Mouse (Mus musculus) forebrain, embryonic 11.5 days (tissue): ENCODE data around the gene Rbl1. TPM values are rescaled to one million over a fixed set of nuclear protein-coding genes. Genes with fewer than 3 reads are reported as not detected.

Experiments
- ATAC-seq: fragments of 200-750 bp; cut with Nextera tagmentation; replicated peaks from 2 replicates; pipeline ENCODE4 v1.8.0; 2017; ENCODE audit warnings: moderate TSS enrichment; ENCODE audit not compliant: low FRiP score
- DNase-seq: peaks from one replicate; pipeline ENCODE4 v3.0.0-alpha.2; 2017; ENCODE audit warnings: low spot score
- H3K27ac ChIP-seq: fragments of 300-500 bp; sonication (generic); 2 replicates; pipeline ENCODE4 v1.5.1; 2014; ENCODE audit warnings: low read depth, low read length
- H3K27me3 ChIP-seq: fragments of 300-500 bp; sonication (generic); 2 replicates; pipeline ENCODE4 v1.6.1; 2014; ENCODE audit warnings: mild to moderate bottlenecking, low read length, mixed read lengths; ENCODE audit not compliant: control insufficient read depth, insufficient read depth
- H3K36me3 ChIP-seq: fragments of 300-500 bp; sonication (generic); 2 replicates; pipeline ENCODE4 v1.6.1; 2014; ENCODE audit warnings: mild to moderate bottlenecking, low read length, moderate library complexity, mixed read lengths; ENCODE audit not compliant: control insufficient read depth, insufficient read depth
- H3K4me1 ChIP-seq: fragments of 300-500 bp; sonication (generic); replicated peaks from 2 replicates; pipeline ENCODE4 v1.6.1; 2014; ENCODE audit warnings: low read length, mixed read lengths; ENCODE audit not compliant: control insufficient read depth, insufficient read depth
- H3K4me2 ChIP-seq: fragments of 300-500 bp; sonication (generic); 2 replicates; pipeline ENCODE4 v1.6.1; 2014; ENCODE audit warnings: low read depth, mild to moderate bottlenecking, low read length, moderate library complexity, mixed read lengths; ENCODE audit not compliant: severe bottlenecking
- H3K4me3 ChIP-seq: fragments of 300-500 bp; sonication (generic); 2 replicates; pipeline ENCODE4 v1.5.1; 2014; ENCODE audit warnings: low read depth, low read length
- H3K9ac ChIP-seq: fragments of 300-500 bp; sonication (generic); 2 replicates; pipeline ENCODE4 v1.6.1; 2014; ENCODE audit warnings: low read length
- H3K9me3 ChIP-seq: fragments of 300-500 bp; sonication (generic); 2 replicates; pipeline ENCODE4 v1.6.1; 2016; ENCODE audit warnings: low read length, mixed read lengths; ENCODE audit not compliant: control insufficient read depth
- WGBS: fragments of 180-500 bp; shearing (Covaris S2); extraction: QIAGEN DNeasy Blood & Tissue Kit; methylation state at CpG from one replicate; pipeline ENCODE4 v1.1.7; 2014; 5-methylcytosine and 5-hydroxymethylcytosine counted together
- polyA plus RNA-seq: library from polyadenylated mRNA; unstranded; fragments of >200 nt; fragmentation: Nextera tagmentation; extraction: Ambion mirVana; gene quantifications from 2 replicates; pipeline ENCODE4 v1.2.1, GENCODE M21; 2014

Rbl1 gene
- polyA plus RNA-seq, 1 experiment from 2014 or later, result 43.2 TPM

- Histone ChIP-seq H3K27me3 (no peaks in the 10 kb centered on the region), H3K9ac (peak within 1 kb of the TSS; percentile 75)
- peak; percentile 91 for ATAC-seq
Observed at GRCm38 (mm10) chr2:157135014-157135413, 69.3 kb downstream of the Rbl1 start, which contains the start of gene Samhd1. Gene Samhd1 (minus strand): TSS chr2:157135265.

GRCm38 (mm10) chr2:157134479-157134931, 69.8 kb downstream of the Rbl1 start:
- Histone ChIP-seq H3K4me2 (peak overlapping the region; percentile 87), H3K4me3 (peak overlapping the region; percentile 71), H3K27me3 (no peaks in the 10 kb centered on the region), H3K36me3 (no peaks in the 10 kb centered on the region), H3K9ac (peak overlapping the region; percentile 75), H3K4me1 (peaks cover 2% of the 10 kb centered on the region; the same call in 1 of the 2 replicates), H3K27ac (0 out of 2 replicates have a peak overlapping the region, but pooled peaks have one; percentile 25), H3K9me3 (no peaks in the 10 kb centered on the region)
- ATAC-seq (peak; percentile 76), DNase-seq (peak; percentile 71)
- 0% methylated on average over 25 of the region's 25 CpGs for WGBS

More at GRCm38 (mm10) chr2:157135014-157135413, 69.3 kb downstream of the Rbl1 start, which contains the start of gene Samhd1:
- Histone ChIP-seq H3K4me1 (peaks cover 2% of the 10 kb centered on the region; the same call in 1 of the 2 replicates), H3K4me2 (peak within 1 kb of the TSS; percentile 87), H3K9me3 (no peaks in the 10 kb centered on the region), H3K4me3 (peak within 1 kb of the TSS; percentile 71), H3K27ac (peak within 1 kb of the TSS; percentile 53; the same call in 1 of the 2 replicates), H3K36me3 (no peaks in the 10 kb centered on the region)
- WGBS, result 0% methylated on average over 32 of the region's 32 CpGs
- DNase-seq, result peak; percentile 95

- DNase-seq (no peak), ATAC-seq (no peak)
- 16% methylated on average over 11 of the region's 11 CpGs for WGBS
- Histone ChIP-seq H3K36me3 (no peaks in the 10 kb centered on the region), H3K4me3 (peak overlapping the region; percentile 71), H3K4me1 (peaks cover 2% of the 10 kb centered on the region; the same call in 1 of the 2 replicates), H3K9ac (peak overlapping the region; percentile 75), H3K9me3 (no peaks in the 10 kb centered on the region), H3K27ac (no peak overlapping the region), H3K4me2 (peak overlapping the region; percentile 87), H3K27me3 (no peaks in the 10 kb centered on the region)
Observed at GRCm38 (mm10) chr2:157133769-157134478, 70.4 kb downstream of the Rbl1 start.

- Histone ChIP-seq H3K9ac (no peak overlapping the region), H3K4me1 (peaks cover 2% of the 10 kb centered on the region; the same call in 1 of the 2 replicates), H3K4me2 (no peak overlapping the region), H3K27me3 (no peaks in the 10 kb centered on the region), H3K36me3 (no peaks in the 10 kb centered on the region), H3K4me3 (no peak overlapping the region), H3K9me3 (no peaks in the 10 kb centered on the region), H3K27ac (no peak overlapping the region)
- 84% methylated on average over 3 of the region's 3 CpGs for WGBS
- ATAC-seq (no peak), DNase-seq (no peak)
Observed at GRCm38 (mm10) chr2:157132686-157133540, 71.4 kb downstream of the Rbl1 start.

GRCm38 (mm10) chr2:157132086-157132485, 72.2 kb downstream of the Rbl1 start:
- H3K4me2 ChIP-seq, result no peak overlapping the region
- H3K9me3 ChIP-seq, result no peaks in the 10 kb centered on the region
- no peak overlapping the region for H3K9ac ChIP-seq
- no peak overlapping the region for H3K27ac ChIP-seq
- DNase-seq, result no peak
- ATAC-seq, result no peak
- no peaks in the 10 kb centered on the region for H3K36me3 ChIP-seq
- 90% methylated on average over 1 of the region's 1 CpGs for WGBS
- H3K27me3 ChIP-seq, result no peaks in the 10 kb centered on the region
- H3K4me1 ChIP-seq, result peaks cover 2% of the 10 kb centered on the region; the same call in 1 of the 2 replicates
- no peak overlapping the region for H3K4me3 ChIP-seq

GRCm38 (mm10) chr2:157130813-157131514, 73.4 kb downstream of the Rbl1 start:
- DNase-seq, result no peak
- Histone ChIP-seq H3K27me3 (no peaks in the 10 kb centered on the region), H3K9me3 (no peaks in the 10 kb centered on the region), H3K36me3 (no peaks in the 10 kb centered on the region), H3K4me3 (no peak overlapping the region), H3K9ac (no peak overlapping the region), H3K27ac (no peak overlapping the region), H3K4me2 (no peak overlapping the region), H3K4me1 (peaks cover 2% of the 10 kb centered on the region; the same call in 1 of the 2 replicates)
- 92% methylated on average over 8 of the region's 8 CpGs for WGBS
- ATAC-seq, result no peak

- Histone ChIP-seq H3K9me3 (no peaks in the 10 kb centered on the region), H3K4me3 (no peak overlapping the region), H3K4me2 (no peak overlapping the region), H3K27ac (no peak overlapping the region), H3K9ac (no peak overlapping the region), H3K27me3 (no peaks in the 10 kb centered on the region), H3K4me1 (no peaks in the 10 kb centered on the region), H3K36me3 (no peaks in the 10 kb centered on the region)
- WGBS, result 85% methylated on average over 11 of the region's 11 CpGs
- no peak for ATAC-seq
- no peak for DNase-seq
Observed at GRCm38 (mm10) chr2:157129601-157130164, 74.7 kb downstream of the Rbl1 start.

- Histone ChIP-seq H3K9ac (no peak overlapping the region), H3K27me3 (no peaks in the 10 kb centered on the region), H3K4me2 (no peak overlapping the region), H3K4me3 (no peak overlapping the region), H3K9me3 (no peaks in the 10 kb centered on the region), H3K27ac (no peak overlapping the region), H3K4me1 (no peaks in the 10 kb centered on the region), H3K36me3 (no peaks in the 10 kb centered on the region)
- WGBS, result 93% methylated on average over 4 of the region's 4 CpGs
- no peak for ATAC-seq
- DNase-seq, result no peak
Observed at GRCm38 (mm10) chr2:157129096-157129495, 75.2 kb downstream of the Rbl1 start.
